Mouse (Mus musculus) kidney, postnatal 14 days (tissue): ENCODE measurements around the gene Mlycd.
"Not testable (repeated sequence)": the region's sequence is repeated elsewhere in the genome, so short reads cannot be mapped to it uniquely, and the experiment has no call there.

ENCODE experiments used
- DNase-seq: peaks from one replicate; pipeline ENCODE4 v3.0.0; 2022; ENCODE audit warnings: mixed read lengths

Mlycd gene

DNA sequence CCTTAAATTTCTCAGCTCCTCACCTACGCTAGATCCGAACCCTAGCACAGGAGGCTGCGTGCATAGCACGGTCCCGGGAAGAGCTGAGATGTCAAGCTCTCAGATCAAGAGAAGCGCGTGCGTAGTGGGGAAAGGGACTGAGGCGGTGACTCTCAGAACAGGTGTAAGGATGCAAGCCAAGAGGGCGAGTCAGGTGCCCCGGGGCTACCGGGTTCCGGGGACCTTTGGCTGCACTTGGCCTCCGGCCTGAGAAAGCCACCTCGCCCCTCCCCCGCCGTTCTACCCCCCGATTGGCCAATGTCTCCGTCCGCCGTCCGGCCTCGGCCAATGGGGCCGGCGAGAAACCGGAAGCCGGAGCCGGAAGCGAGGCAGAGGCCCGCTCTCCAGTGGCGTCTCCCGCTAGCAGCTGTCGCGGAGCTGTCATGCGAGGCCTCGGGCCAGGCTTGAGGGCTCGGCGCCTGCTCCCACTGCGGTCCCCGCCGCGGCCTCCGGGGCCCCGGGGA, at the start of gene Mlycd:
Gene Mlycd, plus strand, starts transcription at position 355 of the 503 bp plus-strand sequence.
- DNase-seq = peak; percentile 96

DNA sequence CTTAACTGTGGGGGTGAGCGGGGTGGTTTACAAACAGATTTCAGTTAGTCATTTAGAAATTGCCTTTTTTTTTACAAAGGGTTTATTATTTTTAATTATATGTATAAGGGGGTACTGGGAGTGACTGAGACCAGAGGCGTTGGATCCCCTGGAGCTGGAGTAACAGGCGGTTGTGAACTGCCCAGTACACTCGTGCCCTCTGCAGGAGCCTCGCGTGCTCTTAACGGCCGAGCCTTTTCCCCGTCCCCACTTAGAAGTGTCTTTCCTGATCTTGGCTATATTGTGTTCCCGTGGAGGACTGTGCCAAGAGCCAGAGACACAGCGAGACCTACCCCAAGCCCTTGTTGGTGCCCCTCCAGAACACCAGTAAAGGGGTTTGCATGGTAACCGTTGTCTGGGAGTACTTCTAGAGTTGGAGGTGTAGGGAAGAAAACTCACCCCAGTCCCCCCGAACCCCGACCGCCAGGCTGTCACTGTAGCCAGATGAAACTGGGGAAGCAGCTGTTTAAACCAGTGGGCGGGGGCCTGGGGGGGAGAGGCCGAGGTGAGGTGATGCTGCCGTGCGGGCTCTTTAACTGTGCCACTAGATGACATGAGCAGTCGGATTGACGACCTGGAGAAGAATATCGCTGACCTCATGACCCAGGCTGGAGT, 49.5 kb upstream of the Mlycd start:
- no peak for DNase-seq

GRCm38 (mm10) chr8:119345683-119346075, 49.0 kb upstream of the Mlycd start:
- no peak for DNase-seq

GRCm38 (mm10) chr8:119351647-119352046, 43.0 kb upstream of the Mlycd start:
- no peak for DNase-seq

- DNase-seq = no peak
These were observed 41.6 kb upstream of the Mlycd start for GRCm38 (mm10) chr8:119352977-119353658.

DNA sequence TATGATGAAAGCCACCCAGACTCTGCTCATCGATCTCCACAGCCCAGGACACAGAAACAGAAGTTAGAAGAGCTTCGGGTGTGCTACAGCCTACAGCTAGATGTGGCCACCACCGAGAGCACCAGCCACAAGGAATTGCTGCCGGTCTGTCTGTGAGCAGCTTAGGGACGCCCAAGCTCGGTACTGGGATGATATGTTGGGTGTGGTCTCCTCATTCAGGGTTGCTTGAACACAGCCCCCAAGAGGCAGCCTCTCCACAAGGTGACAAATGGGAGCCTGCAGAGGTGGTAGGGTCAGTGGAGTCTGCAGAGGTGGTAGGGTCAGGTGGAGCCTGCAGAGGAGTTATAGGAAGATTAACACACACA, 41.0 kb upstream of the Mlycd start:
- no peak for DNase-seq

GRCm38 (mm10) chr8:119356631-119357030, 38.0 kb upstream of the Mlycd start:
- not testable (repeated sequence) for DNase-seq

DNA sequence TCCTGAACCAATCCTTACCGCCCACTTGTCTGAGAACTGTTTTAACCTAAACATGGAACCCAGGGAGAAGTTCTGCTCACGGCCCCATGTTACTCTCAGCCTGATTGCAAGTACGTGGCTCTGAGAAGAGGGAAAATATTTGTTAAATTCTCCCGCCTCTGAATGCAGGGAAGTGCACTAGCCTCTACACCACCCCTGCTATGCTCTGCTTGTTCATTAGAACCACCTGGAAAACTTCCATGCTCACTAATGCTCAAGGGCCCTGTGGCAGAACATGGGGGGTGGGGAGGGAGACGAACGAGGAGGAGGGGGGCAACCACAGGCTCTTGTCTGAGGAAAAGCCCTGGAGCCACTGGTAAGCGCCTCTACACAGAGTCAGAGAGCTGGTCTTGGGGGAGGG, 36.5 kb upstream of the Mlycd start:
- DNase-seq = no peak

GRCm38 (mm10) chr8:119358836-119359235, 35.8 kb upstream of the Mlycd start:
- DNase-seq = peak; percentile 41

- no peak for DNase-seq
These were observed 33.9 kb upstream of the Mlycd start for GRCm38 (mm10) chr8:119360686-119361295.

GRCm38 (mm10) chr8:119374716-119375115, 20.0 kb upstream of the Mlycd start:
- DNase-seq = not testable (repeated sequence)

DNA sequence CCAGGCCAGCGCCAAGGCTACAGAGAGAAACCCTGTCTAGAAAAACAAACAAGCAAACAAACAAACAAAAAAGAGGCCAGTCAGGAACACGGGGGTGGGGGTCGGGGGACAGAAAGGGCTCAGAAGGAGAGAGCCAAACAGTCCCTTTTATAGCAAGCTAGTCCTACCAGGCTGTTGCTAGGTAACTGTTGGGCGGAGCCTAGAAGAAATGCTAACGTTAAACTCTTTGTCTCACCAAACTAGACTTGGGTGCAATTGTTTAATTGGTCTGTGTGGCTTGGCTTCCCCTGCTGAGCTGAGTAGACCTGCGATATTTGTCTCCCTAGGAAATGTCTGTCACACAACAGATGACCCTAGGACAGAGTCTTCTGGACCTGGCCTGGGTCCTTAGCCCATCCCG, 16.2 kb upstream of the Mlycd start:
- DNase-seq = no peak

DNA sequence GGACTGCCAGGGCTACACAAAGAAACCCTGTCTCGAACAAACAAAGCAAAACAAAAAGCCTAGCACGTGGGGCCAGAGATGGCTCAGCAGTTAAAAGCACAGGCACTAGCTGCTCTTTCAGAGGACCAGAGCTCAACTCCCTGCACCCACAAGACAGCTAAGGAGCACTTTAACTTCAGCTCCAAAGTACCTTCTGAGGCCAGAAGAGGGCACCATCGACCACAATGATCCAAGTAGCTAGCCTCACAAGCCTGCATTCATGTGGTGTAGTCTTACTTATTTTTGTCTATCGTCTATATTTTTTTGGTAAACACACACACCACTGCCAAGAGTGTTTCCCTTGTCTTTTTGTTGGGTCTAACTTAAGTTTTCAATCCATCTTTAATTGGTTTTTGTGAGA, 14.1 kb upstream of the Mlycd start:
- no peak for DNase-seq

- peak; percentile 75 for DNase-seq
These were observed 10.2 kb upstream of the Mlycd start for GRCm38 (mm10) chr8:119384478-119384877.

DNA sequence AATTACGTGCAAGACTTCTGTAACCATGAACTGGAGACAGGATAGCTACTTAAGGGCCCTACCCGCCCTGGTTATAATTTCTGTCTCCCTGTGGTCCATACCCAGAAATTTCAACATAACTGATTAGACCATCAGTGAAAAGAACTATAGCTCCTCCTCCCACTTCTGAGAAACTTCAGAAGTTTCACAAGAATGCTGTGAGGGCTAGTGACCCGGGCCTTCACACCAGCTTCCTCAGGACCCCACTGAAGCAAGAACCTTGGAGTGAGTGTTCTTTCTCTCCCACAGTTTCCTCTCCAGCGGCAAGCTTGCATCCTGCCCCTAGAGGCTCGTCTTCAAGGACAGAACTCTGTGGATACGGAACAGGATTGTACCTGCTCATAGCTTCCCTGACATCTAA, 8.8 kb upstream of the Mlycd start:
- no peak for DNase-seq

- DNase-seq = no peak
These were observed 7.7 kb upstream of the Mlycd start for GRCm38 (mm10) chr8:119386988-119387387.

DNA sequence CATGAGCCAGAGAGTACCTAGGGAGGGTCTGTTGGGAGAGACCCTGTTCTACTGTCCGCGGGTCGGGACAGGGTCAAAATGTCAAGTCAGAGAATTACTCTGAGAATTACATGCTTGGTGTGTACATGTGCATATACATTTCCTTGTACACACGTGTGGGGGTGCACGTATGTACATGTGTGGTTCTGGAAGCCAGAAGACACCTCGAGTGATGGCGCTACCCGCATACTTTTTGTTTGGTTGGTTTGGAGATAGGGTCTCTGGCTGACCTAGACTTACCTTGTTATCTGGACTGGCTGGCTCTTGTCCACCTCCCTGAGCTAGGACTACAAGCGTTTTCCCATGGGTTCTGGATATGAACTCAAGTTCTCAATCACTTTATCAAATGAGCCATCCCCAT, 581 bp upstream of the Mlycd start:
- no peak for DNase-seq

DNA sequence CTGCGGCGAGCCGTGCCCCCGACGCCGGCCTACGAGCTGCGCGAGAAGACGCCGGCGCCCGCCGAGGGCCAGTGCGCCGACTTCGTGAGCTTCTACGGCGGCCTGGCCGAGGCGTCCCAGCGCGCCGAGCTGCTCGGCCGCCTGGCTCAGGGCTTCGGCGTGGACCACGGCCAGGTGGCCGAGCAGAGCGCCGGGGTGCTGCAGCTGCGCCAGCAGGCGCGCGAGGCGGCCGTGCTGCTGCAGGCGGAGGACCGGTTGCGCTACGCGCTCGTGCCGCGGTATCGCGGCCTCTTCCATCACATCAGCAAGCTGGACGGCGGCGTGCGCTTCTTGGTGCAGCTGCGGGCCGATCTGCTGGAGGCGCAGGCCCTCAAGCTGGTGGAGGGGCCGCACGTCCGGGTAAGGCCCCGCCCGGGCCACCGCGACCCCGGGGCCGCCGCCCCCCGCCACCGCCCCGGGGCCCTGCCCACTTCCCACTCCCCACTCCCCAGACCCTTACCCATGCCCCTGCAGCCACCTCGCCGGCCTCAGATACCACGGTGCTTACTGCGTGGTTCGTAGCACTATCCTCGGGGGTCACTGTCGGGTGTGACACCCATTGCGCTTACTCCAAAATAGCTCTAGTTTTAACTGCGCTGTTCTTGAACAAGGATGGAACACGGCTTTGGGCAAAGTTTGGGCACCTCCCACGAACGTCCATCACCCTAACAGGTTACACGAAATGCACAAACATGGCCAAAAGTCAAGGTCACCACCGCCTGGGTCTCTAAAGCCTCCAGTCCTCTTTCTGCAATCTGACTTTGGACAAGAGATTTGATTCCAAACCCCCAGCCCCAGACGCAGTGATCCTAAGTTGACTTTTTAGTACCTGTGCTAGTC, 633 bp downstream of the Mlycd start:
- no peak for DNase-seq

GRCm38 (mm10) chr8:119398558-119398957, 3.9 kb downstream of the Mlycd start:
- DNase-seq = no peak

GRCm38 (mm10) chr8:119399255-119399654, 4.6 kb downstream of the Mlycd start:
- DNase-seq = no peak

- DNase-seq = peak; percentile 49
These were observed 5.5 kb downstream of the Mlycd start for GRCm38 (mm10) chr8:119400122-119400671.

DNA sequence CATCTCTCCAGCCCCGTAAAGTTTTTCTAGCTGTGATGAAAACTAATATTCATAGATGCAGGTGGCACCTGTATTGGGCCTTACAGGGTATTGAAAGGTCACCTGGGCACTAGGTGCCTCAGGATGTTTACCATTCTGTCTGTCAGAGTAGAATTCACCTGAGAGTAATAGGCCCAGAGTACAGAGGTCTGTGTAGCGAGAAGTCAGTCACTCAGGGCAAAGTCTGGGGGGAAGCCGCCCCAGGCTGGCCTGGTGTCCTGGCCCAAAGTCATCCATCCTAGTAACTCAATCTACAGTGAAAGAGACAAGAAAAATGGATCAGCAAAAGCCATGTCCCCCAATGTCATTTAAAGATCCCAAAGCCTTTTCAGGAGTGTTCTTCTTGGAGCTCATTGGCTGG, 6.2 kb downstream of the Mlycd start:
- no peak for DNase-seq

- no peak for DNase-seq
These were observed 9.2 kb downstream of the Mlycd start for GRCm38 (mm10) chr8:119403912-119404311.
